Mouse (Mus musculus) NIH3T3 (cell line): ENCODE results near the gene Mras.

Source experiments
- DNase-seq: peaks from one replicate; pipeline ENCODE4 v3.0.0-alpha.2; 2012; ENCODE audit warnings: low read depth

Gene Mras

GRCm38 (mm10) chr9:99357921-99358692 is 79.1 kb downstream of the Mras start, which contains the start of gene Esyt3:
Gene Esyt3, minus strand, starts transcription at chr9:99358557.
- no peak for DNase-seq

- DNase-seq = no peak
These were observed 79.6 kb downstream of the Mras start for GRCm38 (mm10) chr9:99357561-99357920.

GRCm38 (mm10) chr9:99355971-99356370 is 81.2 kb downstream of the Mras start:
- DNase-seq = no peak

- no peak for DNase-seq
These were observed 82.4 kb downstream of the Mras start for GRCm38 (mm10) chr9:99354796-99355195.

- DNase-seq = no peak
These were observed 83.8 kb downstream of the Mras start for GRCm38 (mm10) chr9:99353390-99353789.

- no peak for DNase-seq
These were observed 84.2 kb downstream of the Mras start for GRCm38 (mm10) chr9:99352964-99353363.

- DNase-seq = peak; percentile 32
These were observed 91.8 kb downstream of the Mras start for GRCm38 (mm10) chr9:99345351-99345792.

- DNase-seq = no peak
These were observed 95.6 kb downstream of the Mras start for GRCm38 (mm10) chr9:99341600-99341999.

GRCm38 (mm10) chr9:99340126-99340525 is 97.1 kb downstream of the Mras start:
- no peak for DNase-seq

GRCm38 (mm10) chr9:99339182-99339581 is 98.0 kb downstream of the Mras start:
- DNase-seq = no peak

GRCm38 (mm10) chr9:99338293-99338692 is 98.9 kb downstream of the Mras start:
- no peak for DNase-seq

- no peak for DNase-seq
These were observed 100.6 kb downstream of the Mras start for GRCm38 (mm10) chr9:99336538-99336937.
